Mouse (Mus musculus): Measurements from ENCODE around the gene Exo5. TPM values are rescaled to one million over a fixed set of nuclear protein-coding genes. Genes with fewer than 3 reads are reported as not detected.

The Exo5 gene
- polyA plus RNA-seq, 1 experiment from 2014 or later: 25.8 TPM

GRCm38 (mm10) chr4:120930736-120931135 lies 5.9 kb upstream of the Exo5 start:
- no peak overlapping the region for H3K4me3 ChIP-seq
- H3K27ac ChIP-seq: no peak overlapping the region
- no peaks in the 10 kb centered on the region; the same call in 1 of the 2 replicates for H3K4me1 ChIP-seq
- peaks cover 5% of the 10 kb centered on the region; the same call in 1 of the 2 replicates for H3K9me3 ChIP-seq
- WGBS: 91% methylated on average over 18 of the region's 18 CpGs
- DNase-seq (ENCODE audit: low spot score): no peak
- no peaks in the 10 kb centered on the region for H3K27me3 ChIP-seq (ENCODE audit: insufficient read depth, poor library complexity, severe bottlenecking)
- peaks cover 36% of the 10 kb centered on the region for H3K36me3 ChIP-seq

- 79% methylated on average over 3 of the region's 3 CpGs for whole genome bisulfite sequencing
- H3K36me3 ChIP-seq: peaks cover 23% of the 10 kb centered on the region
- no peak overlapping the region for H3K4me3 ChIP-seq
- H3K27me3 ChIP-seq (ENCODE audit: insufficient read depth, poor library complexity, severe bottlenecking): no peaks in the 10 kb centered on the region
- H3K4me1 ChIP-seq: peaks cover 5% of the 10 kb centered on the region; the same call in 1 of the 2 replicates
- H3K9me3 ChIP-seq: peaks cover 5% of the 10 kb centered on the region; the same call in 1 of the 2 replicates
- H3K27ac ChIP-seq: no peak overlapping the region
- DNase-seq (ENCODE audit: low spot score): no peak
Observed at GRCm38 (mm10) chr4:120928686-120929085, 3.9 kb upstream of the Exo5 start.

- 9% methylated on average over 3 of the region's 3 CpGs for WGBS
- Histone ChIP-seq H3K36me3 (peaks cover 30% of the 10 kb centered on the region), H3K27ac (peak overlapping the region; percentile 92), H3K9me3 (no peaks in the 10 kb centered on the region), H3K4me1 (peaks cover 5% of the 10 kb centered on the region; the same call in 1 of the 2 replicates), H3K27me3 (ENCODE audit: insufficient read depth, poor library complexity, severe bottlenecking) (no peaks in the 10 kb centered on the region), H3K4me3 (peak overlapping the region; percentile 80)
- no peak for DNase-seq (ENCODE audit: low spot score)
Observed at GRCm38 (mm10) chr4:120925386-120925785, 569 bp upstream of the Exo5 start.

GRCm38 (mm10) chr4:120921461-120921860 lies 3.4 kb downstream of the Exo5 start:
- no peak overlapping the region for H3K4me3 ChIP-seq
- peaks cover 36% of the 10 kb centered on the region for H3K36me3 ChIP-seq
- H3K9me3 ChIP-seq: no peaks in the 10 kb centered on the region
- no peaks in the 10 kb centered on the region for H3K27me3 ChIP-seq (ENCODE audit: insufficient read depth, poor library complexity, severe bottlenecking)
- 88% methylated on average over 8 of the region's 8 CpGs for WGBS
- no peak for DNase-seq (ENCODE audit: low spot score)
- H3K4me1 ChIP-seq: peaks cover 5% of the 10 kb centered on the region; the same call in 1 of the 2 replicates
- no peak overlapping the region for H3K27ac ChIP-seq

DNA sequence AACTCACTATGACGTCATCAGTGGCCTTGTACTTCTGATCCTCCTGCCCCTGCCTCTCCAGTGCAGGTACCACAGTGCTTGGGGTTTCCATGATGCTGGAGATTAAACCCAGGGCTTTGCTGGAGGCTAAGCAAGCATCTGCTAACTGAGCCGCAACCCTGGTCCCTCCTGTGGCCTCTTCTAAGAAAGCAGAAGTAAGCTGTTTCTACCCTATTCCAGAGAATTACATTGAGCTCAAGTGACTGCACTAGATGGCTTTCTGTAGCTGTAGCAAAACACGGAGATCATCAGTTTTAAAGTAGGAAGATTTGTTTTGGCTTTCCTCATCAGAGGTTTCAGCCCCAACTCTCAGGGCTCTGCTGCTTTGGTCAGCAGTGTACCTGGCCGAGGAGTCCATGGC lies 10.3 kb downstream of the Exo5 start:
- no peak overlapping the region for H3K4me3 ChIP-seq
- H3K36me3 ChIP-seq: 0 out of 2 replicates have a peak, but pooled peaks cover 2% of the 10 kb centered on the region
- H3K4me1 ChIP-seq: no peaks in the 10 kb centered on the region
- no peaks in the 10 kb centered on the region for H3K9me3 ChIP-seq
- DNase-seq (ENCODE audit: low spot score): no peak
- H3K27ac ChIP-seq: no peak overlapping the region
- WGBS: 68% methylated on average over 4 of the region's 4 CpGs
- H3K27me3 ChIP-seq (ENCODE audit: insufficient read depth, poor library complexity, severe bottlenecking): 0 out of 2 replicates have a peak, but pooled peaks cover 7% of the 10 kb centered on the region

- H3K27me3 ChIP-seq (ENCODE audit: insufficient read depth, poor library complexity, severe bottlenecking): 0 out of 2 replicates have a peak, but pooled peaks cover 7% of the 10 kb centered on the region
- H3K9me3 ChIP-seq: no peaks in the 10 kb centered on the region
- H3K27ac ChIP-seq: no peak overlapping the region
- no peaks in the 10 kb centered on the region for H3K36me3 ChIP-seq
- H3K4me3 ChIP-seq: no peak overlapping the region
- 58% methylated on average over 1 of the region's 1 CpGs for WGBS
- no peaks in the 10 kb centered on the region for H3K4me1 ChIP-seq
- no peak for DNase-seq (ENCODE audit: low spot score)
Observed at GRCm38 (mm10) chr4:120913861-120914260, 11.0 kb downstream of the Exo5 start.

DNA sequence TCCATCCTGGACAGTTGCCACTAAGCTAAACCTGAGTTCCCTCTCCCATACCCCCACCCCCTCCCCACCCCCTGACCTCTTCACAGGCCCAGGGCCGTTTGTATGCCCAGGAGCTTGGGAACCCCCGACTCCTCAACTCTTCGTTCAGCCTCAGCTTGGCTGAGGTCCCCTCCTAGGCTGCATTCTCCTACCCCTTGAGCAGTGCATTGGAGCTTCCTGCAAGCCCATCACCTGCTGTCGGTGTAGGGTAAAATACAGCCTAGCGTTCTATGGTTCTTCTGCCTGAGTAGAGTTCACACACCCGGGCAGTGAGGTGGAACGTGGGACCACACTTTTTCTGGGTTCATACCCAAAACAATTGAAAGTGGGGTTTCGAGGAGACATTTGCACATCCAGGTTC lies 11.4 kb downstream of the Exo5 start:
- WGBS: 57% methylated on average over 8 of the region's 8 CpGs
- no peaks in the 10 kb centered on the region for H3K4me1 ChIP-seq
- H3K36me3 ChIP-seq: no peaks in the 10 kb centered on the region
- H3K4me3 ChIP-seq: no peak overlapping the region
- H3K27ac ChIP-seq: no peak overlapping the region
- 0 out of 2 replicates have a peak, but pooled peaks cover 7% of the 10 kb centered on the region for H3K27me3 ChIP-seq (ENCODE audit: insufficient read depth, poor library complexity, severe bottlenecking)
- no peaks in the 10 kb centered on the region for H3K9me3 ChIP-seq
- peak; percentile 61 for DNase-seq (ENCODE audit: low spot score)

- H3K9me3 ChIP-seq: no peaks in the 10 kb centered on the region
- 43% methylated on average over 4 of the region's 4 CpGs for WGBS
- H3K36me3 ChIP-seq: no peaks in the 10 kb centered on the region
- no peaks in the 10 kb centered on the region for H3K4me1 ChIP-seq
- H3K4me3 ChIP-seq: no peak overlapping the region
- H3K27ac ChIP-seq: no peak overlapping the region
- peak; percentile 27 for DNase-seq (ENCODE audit: low spot score)
- H3K27me3 ChIP-seq (ENCODE audit: insufficient read depth, poor library complexity, severe bottlenecking): 0 out of 2 replicates have a peak, but pooled peaks cover 7% of the 10 kb centered on the region
Observed at GRCm38 (mm10) chr4:120912866-120913265, 12.0 kb downstream of the Exo5 start.

- Histone ChIP-seq H3K4me3 (no peak overlapping the region), H3K4me1 (no peaks in the 10 kb centered on the region), H3K9me3 (no peaks in the 10 kb centered on the region), H3K27ac (no peak overlapping the region), H3K36me3 (no peaks in the 10 kb centered on the region), H3K27me3 (ENCODE audit: insufficient read depth, poor library complexity, severe bottlenecking) (0 out of 2 replicates have a peak, but pooled peaks cover 7% of the 10 kb centered on the region)
- 75% methylated on average over 6 of the region's 6 CpGs for WGBS
- DNase-seq (ENCODE audit: low spot score): peak; percentile 66
Observed at GRCm38 (mm10) chr4:120911086-120911485, 13.7 kb downstream of the Exo5 start.

GRCm38 (mm10) chr4:120909558-120910150 lies 15.2 kb downstream of the Exo5 start:
- no peaks in the 10 kb centered on the region for H3K27me3 ChIP-seq (ENCODE audit: insufficient read depth, poor library complexity, severe bottlenecking)
- peak; percentile 85 for DNase-seq (ENCODE audit: low spot score)
- no peaks in the 10 kb centered on the region for H3K9me3 ChIP-seq
- no peak overlapping the region for H3K27ac ChIP-seq
- H3K4me1 ChIP-seq: no peaks in the 10 kb centered on the region
- WGBS: 31% methylated on average over 15 of the region's 15 CpGs
- H3K36me3 ChIP-seq: no peaks in the 10 kb centered on the region
- H3K4me3 ChIP-seq: no peak overlapping the region

DNA sequence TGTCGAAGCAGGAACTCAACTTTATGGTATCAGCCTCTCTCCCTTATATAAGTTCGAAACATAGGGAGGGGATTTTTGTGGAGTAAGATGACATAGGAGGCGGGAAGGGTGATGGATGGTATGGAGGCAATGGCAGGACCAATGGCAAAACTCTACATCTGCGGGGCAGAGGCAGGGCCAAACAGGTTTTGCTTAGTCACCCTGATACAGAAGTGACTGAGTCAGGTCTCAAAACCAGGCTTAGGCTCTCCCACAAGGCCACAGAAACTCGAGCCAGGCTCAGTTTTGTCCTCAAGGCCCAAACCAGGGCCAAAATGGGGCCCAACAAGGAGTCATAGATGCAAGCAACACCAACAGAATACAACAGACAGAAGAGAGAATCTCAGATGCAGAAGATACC lies 19.2 kb downstream of the Exo5 start:
- no peak overlapping the region for H3K4me3 ChIP-seq
- 71% methylated on average over 5 of the region's 5 CpGs for WGBS

GRCm38 (mm10) chr4:120904533-120904932 lies 20.3 kb downstream of the Exo5 start:
- Histone ChIP-seq H3K27ac (no peak overlapping the region), H3K4me3 (no peak overlapping the region), H3K9me3 (no peaks in the 10 kb centered on the region), H3K36me3 (no peaks in the 10 kb centered on the region), H3K4me1 (no peaks in the 10 kb centered on the region), H3K27me3 (ENCODE audit: insufficient read depth, poor library complexity, severe bottlenecking) (no peaks in the 10 kb centered on the region)
- DNase-seq (ENCODE audit: low spot score): no peak
- WGBS: 61% methylated on average over 4 of the region's 4 CpGs

More for the DNA sequence above, 19.2 kb downstream of the Exo5 start:
- H3K27me3 ChIP-seq (ENCODE audit: insufficient read depth, poor library complexity, severe bottlenecking): no peaks in the 10 kb centered on the region
- H3K9me3 ChIP-seq: no peaks in the 10 kb centered on the region
- no peaks in the 10 kb centered on the region for H3K36me3 ChIP-seq
- no peak overlapping the region for H3K27ac ChIP-seq
- DNase-seq (ENCODE audit: low spot score): no peak
- no peaks in the 10 kb centered on the region for H3K4me1 ChIP-seq

DNA sequence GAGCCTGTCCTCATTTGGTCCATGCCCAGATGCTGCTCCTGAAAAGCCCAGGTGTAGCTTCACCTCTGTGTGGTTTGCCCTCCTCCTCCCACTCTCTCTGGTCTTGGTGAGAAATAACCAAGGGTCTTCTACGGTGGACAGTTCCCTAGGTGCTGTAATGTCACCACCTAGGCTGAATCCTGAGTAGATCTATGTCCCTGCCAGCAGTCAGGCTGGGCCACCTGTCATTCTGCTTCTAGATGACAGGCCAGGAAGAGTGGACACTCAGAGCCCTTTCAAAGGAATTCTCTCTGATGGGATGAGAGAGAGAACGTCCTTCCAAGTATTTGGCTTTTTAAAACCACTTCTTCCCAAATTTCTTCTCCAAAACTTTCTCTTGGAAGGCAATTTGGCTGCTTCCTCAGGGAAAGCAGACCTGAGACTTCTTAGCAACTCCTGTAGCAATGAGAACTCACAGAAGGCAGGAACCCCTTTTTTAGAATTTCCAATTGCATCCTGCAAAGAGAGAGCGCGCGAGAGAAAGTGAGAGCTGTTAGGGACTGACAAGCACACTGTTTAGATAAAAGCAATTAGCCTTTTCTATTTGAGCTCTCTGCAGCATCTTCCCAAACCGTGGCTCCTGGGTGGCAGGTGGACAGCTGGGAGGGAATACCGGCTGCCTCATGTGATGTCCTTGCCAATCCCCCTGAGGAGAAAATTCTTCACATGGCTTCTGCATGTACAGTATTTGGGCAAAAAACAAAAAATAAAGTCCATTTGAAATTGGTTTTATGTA lies 28.8 kb downstream of the Exo5 start:
- no peaks in the 10 kb centered on the region for H3K9me3 ChIP-seq
- H3K36me3 ChIP-seq: no peaks in the 10 kb centered on the region
- DNase-seq (ENCODE audit: low spot score): no peak
- H3K27ac ChIP-seq: no peak overlapping the region
- WGBS: 65% methylated on average over 7 of the region's 7 CpGs
- H3K4me1 ChIP-seq: peaks cover 3% of the 10 kb centered on the region; the same call in 1 of the 2 replicates
- peaks cover 36% of the 10 kb centered on the region for H3K27me3 ChIP-seq (ENCODE audit: insufficient read depth, poor library complexity, severe bottlenecking)
- no peak overlapping the region for H3K4me3 ChIP-seq
